Mouse (Mus musculus) fat pad, adult 2 months (tissue): ENCODE data around the gene Ifnar2.

Experiments
- DNase-seq: peaks from one replicate; pipeline ENCODE4 v3.0.0-alpha.2; 2011; ENCODE audit warnings: low read depth, low spot score; ENCODE audit errors: extremely low read depth

Ifnar2 gene

DNA sequence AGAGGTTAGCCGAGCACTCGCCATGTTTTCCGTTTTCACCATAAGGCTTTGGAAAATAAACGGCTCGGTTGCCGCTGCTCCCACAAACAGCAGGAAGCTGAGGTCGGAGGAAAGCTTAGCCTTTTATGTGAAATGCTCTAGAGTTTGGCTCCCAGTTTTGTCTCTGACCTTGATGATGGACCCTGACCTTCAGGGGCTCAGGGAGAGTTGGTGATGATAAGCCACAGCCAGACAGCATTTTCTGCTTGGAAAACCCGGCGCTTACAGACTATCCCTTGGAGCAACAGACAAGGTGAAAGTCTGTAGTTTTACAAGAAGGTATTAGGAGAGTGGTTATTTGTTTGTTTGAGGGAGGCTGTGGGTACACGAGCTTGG, 15.1 kb upstream of the Ifnar2 start:
- no peak for DNase-seq

DNA sequence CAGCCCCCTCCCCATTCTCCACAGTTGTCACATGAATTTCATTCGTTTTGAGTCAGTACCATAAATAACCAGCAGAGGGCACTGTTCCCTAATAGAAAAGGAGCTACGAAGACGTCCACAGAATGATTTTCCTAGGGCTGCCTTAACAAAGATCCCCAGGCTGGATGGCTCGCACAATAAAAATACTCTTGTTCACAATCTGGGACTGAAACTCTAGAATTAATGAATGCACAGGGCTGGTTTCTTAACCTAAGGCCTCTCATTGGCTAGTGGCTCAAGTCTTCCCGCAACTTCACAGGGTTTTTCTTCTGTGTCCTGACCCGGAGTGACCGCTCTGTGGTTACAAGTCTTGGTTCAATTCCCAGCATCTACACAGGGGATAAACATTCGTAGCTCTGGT, 14.0 kb upstream of the Ifnar2 start:
- DNase-seq = no peak

DNA sequence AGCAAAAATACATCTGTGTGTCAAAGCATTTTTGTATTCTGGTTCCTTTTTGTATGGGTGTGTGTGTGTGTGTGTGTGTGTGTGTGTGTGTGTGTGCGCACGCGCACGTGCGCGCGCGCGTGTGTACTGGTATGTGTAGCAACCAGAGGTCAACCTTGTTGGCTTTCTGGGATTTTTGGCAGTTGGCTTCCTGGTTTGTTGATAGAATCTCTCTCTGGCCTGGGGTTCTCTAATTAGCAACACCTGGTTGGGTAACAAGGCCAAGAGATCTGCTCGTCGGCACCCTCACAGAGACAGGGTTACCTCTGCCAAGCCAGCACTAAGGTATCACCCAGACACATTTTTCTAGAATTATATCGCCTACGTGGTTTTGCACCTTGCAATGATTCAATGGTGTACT, 13.1 kb upstream of the Ifnar2 start:
- DNase-seq = no peak

DNA sequence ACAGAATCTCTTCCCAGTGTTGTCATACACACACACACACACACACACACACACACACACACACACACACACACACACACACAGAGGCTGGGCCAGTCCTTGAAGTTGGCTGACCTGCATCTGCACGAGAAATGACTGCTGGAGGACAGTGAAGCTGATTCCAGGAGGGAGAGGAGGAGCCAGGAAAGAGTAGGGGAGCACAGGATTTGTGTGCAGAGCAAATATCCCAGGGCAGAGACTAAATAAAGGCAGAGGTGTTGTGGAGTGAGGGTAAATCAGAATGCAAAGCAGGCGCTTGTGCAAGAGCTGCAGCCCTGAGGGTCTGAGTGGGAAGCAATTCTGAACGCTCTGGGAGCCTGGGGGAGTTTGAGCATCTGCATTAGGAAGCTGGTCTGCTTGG, 12.4 kb upstream of the Ifnar2 start:
- no peak for DNase-seq

DNA sequence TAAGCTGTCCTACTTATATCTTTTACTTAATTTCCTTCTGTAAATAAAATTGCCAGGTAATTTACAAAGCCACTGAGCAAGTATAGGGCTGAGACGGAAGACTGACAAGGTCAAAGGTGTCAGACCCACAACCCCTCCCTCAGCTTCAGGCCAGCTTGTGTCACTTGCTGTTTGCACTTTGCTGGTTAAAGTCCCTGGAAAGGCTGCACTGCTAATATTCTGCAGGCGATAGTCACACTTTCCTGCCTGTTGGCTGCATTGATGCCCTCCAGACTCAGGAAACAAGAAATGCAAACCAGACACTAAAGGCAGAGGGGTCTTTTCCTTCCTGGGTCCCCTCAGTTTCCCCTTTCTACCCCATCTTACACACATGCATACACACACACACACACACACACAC, 10.6 kb upstream of the Ifnar2 start:
- no peak for DNase-seq

DNA sequence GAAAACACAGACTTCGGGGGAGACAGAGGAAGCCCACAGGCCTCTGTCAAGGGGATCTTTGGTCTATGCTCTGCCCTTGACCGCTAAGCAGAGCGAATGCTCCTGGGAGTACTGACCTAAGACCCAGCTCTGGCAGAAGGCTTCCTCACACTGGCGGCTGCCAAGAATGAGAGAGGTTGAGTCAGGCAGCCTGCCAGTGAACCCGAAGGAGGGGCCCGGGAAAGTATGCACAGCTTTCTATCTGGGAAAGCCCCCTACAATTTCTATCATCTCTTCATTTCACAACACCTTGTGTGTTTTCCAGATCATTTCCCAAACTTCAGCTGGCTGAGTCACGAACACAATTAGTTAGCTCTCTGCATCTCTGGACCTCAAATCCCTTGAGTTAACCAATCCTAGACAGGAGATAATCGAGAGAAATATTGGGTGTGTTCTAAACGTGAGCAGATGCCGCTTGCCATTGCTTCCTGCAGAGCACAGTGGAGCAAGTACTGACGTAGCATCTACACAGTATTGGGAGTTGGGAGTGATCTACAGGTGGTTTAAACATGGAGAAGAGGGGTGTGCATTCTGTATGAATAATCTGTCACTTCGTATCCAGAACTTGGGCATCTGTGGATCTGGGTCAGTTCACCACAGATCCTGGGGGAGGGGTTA, 9.8 kb upstream of the Ifnar2 start:
- DNase-seq = no peak

DNA sequence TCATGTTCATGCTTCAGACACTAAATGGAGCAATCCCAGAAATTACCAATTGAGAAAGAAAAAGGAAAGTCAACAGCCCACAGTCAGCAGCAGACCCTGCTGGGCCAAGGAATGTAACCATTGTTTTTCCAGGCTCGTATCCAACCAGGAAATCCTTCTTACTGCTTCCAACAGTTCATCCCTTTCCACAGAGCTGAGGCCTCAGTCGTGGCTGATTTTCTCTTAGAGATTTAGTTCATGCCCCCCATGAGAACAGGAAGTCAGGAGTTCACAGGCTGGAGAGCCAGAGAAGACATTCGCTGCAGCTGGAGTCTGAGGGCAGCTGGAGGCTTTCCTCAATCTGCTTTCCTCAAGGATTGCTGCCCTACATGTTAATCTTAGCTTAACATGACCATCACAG, 9.1 kb upstream of the Ifnar2 start:
- no peak for DNase-seq

DNA sequence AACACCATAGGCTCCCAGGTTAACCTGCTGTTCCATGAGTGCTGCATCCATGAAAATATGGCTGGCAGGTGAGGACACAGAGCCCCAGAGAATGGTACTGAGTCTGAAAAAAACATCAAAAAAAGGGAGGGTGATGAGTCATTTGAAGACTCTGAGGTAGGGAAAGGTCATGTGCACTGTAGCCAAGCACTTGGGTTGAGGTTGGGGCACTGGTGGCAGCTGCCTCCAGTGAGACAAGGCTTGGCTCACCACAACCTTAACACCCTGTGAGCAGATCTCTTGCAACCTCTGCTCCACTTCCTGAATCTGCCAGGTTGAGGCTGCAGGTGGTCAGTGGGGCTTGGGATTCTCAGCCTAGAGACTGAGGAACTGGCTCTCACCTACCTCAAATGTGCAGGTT, 6.0 kb upstream of the Ifnar2 start:
- no peak for DNase-seq

DNA sequence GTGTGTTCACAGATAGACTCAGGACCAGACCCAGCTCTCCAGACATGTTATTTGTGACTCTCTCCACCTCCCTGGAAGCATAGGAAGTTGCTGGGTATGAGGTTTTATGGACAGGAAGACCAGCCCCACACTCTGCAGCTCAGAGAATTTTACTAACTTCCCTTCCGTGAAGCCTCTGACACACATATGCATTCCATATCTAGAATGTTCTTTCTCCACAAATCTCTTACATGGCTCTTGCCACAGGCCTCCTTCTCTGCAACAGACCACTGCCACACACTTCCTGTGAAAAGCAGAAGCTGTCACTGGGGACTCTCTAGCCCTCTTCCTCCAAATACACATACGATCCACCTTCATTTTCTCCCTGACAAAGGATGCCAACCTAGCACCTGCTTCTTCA, 5.5 kb upstream of the Ifnar2 start:
- no peak for DNase-seq

DNA sequence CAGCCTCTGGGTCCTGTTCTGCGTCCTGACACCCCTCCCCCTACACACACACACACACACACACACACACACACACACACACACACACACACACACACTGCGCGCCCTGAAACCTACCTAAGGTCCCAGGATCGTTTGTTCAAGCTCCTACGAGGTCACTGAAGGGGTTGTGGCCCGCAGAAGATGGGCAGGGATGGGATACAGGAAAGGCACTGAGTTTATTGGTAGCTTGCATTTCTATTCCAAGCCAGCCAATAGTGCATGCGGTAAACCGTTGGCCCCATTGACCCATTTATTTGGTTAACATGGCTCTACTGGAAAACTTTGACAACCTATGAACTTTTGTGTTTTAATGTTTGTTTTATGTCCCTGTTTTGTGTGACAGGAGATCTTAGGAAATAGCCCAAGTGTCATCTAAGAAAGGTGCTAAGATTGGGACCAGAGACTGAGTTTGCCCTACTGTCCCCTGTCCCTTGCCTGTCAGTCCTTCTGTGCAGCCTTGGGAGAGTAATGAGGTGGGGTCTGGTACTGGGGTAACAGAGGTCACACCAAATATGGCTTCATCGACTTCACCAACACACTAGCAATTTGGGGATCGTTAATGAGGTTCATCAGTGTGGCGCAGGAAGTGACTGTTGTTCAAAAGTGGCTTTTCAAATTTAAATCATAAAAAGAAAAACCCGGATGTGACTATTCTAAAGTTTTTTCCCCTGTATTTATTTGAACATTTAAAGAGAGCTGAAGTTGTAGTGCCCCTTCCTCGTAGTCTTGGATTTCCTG, 1.1 kb downstream of the Ifnar2 start:
- no peak for DNase-seq

DNA sequence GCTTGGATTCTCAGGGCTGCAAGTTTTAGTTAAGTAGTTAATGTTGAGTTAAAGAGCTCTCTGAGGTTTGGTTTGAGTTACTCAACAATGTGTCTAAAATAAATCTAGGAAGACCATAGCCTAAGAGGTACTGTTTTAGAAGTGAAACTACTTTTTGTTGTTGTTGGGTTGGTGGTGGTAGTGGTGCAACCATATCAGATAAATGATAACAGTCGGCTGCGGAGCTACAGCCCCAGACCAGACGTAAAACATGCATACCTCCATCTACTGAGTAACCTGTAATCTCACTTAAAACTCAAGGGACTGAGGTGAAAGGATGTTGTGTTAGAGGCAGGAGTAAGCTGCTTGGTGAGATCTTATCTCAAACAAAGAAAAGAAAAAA, 1.7 kb downstream of the Ifnar2 start:
- DNase-seq = no peak

DNA sequence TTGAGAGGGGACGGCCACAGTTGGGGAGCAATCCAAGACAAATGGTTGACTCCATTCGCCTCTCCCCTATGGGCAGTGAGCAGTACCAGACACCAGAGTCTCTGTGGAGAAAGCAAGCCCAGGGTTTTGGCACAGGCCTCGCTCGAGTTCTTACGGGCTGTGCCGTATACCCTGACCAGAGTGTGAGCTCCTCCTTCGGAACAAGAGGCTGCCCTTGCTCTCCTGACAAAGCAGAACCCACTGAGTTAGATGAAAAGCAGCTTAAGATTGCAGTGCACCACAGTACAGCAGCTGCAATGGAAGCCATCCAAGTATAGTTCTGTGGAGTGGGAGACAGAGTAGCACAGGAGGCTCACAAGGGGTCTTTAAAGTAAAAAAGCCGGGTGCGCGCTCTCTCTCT, 4.1 kb downstream of the Ifnar2 start:
- DNase-seq = no peak

DNA sequence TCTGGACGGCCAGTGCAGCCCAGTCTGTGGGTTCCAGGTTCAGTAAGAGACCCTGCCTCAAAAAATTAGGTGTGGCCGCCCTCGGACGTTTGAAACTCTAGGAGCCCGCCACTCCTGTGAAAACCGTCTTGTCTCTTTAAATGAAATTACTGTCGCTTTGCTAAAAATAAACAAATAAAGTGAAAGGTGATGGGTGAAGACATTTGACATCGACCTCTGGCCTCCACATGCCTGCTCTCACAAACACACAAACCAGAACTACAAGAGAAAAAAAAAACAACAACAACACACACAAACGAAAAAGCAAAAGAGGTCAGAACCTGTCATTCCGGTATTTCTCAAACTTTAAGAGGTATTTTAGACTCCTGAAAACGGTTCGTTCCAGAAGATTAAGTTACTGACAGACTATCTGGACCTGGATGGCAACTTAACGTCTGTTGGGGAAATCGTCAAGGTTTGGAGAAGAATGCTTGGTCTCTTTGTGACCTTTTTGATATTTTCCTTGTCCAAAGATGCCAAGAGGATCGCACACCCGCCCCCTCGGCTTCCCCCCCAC, 5.9 kb downstream of the Ifnar2 start:
- no peak for DNase-seq

DNA sequence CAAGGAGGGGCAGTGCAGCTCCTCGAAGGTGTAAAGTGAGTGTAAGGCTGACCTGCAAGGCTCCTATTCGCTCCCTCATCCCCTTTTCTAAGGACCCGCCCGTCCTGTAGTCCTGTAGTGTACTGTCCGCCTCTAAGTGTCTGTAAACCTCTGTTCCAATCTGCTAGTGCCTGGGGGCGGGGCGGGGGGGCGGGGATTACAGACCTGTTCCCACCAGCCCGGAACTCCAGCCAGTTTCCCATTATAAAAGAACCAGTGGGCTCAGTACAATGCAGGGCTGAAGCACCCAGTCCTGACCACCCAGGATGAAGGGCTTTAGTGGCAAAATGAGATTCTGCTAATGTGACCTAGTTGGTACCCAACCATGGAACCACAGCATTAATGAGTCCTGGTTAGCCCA, 6.4 kb downstream of the Ifnar2 start:
- no peak for DNase-seq

DNA sequence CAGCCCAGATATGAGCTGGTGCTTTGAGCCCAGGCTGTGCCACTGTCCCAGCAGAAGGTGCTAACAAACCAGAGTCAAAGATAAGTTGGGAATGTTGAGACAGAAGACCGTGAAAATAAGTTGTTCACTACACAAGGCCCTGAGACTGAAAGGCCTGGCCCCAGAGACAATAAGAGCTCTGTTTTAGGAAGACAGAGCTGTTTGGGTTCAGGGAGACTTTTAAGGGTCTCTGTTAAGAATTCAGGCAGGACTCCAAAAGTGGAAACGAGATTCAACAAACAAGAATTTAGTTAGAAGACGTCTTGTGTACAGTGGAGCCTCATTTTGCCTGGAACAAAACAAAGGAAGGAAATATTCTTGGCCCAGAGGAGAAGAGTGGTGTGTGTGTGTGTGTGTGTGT, 6.8 kb downstream of the Ifnar2 start:
- no peak for DNase-seq

DNA sequence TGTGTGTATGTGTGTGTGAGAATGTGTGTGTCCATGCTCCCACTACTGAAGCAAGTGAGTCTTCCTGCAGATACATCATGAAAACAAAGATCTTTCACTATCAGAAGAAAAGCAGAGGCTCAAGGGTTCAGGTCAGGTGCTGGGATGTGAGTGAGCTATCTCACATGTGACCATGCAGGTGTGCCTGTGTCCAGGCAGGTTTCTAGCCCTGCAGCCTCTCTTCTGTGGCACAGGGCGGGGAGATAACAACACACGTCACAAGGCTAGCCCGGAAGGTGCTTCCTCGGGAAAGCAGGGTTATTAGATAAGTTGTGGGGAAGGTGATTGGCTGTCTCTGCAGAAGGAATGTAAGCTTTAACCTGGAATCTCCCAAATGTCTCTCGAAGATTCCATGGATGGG, 7.6 kb downstream of the Ifnar2 start:
- no peak for DNase-seq

DNA sequence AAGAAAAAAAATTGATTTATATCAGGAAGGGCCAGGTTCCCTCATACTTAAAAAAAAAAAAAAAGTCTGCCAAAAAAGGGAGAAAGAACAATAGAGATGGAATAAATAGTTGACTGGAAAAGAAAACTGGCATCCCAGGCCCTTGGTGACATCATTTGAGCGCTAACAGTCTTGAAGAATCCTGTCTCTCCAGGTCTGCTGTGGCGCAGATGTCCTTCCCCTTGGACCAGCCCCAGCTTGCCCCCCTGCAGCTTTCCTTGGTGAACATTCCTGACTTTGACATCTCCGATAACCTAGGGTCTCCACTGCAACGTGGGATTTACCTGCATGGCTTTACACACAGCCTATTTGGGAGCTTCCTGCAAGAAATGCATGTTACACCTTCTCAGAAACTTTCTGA, 9.0 kb downstream of the Ifnar2 start:
- DNase-seq = no peak

DNA sequence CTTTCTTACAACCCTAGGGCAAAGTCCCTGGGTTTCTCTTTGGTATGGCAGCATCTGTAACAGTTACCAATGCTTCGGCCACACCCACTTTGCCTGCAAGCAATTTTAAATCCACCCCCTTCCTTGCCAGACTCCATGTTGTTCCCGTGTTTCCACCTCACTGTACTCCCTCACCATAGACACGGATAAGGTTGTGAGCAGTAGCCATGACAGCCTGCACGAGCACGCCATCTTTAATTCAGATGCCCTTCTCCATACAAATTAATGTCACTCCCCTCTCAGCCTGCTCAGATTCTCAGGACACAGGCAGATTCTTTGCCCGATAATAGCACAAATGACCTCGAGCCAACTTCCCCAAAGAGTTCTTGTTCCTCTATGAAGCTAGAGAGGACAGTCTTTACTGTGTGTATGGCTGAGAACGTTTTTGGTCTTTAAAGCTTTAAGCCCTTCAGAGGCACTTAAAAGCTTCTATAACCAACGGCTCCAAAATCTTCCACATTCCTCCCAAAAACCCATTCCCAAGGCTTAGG, 9.7 kb downstream of the Ifnar2 start:
- no peak for DNase-seq

DNA sequence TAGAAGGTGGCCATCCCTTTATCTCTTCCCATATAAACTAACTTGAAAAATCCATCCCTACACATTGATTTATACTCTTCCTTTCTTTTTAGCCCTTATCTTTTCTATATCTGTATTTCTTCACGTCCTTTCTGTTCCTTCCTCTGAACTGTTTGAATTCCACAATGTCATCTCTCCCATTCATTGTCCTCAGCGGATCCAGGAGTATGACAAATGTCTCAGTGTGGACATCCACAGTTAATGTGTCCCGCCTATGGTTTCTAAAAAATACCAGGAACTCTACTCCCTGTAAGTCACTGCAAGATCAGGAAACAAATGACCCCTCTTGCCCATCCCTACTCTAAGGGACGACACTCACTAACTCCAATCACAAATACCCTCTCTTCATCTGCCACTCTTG, 11.6 kb downstream of the Ifnar2 start:
- DNase-seq = no peak

DNA sequence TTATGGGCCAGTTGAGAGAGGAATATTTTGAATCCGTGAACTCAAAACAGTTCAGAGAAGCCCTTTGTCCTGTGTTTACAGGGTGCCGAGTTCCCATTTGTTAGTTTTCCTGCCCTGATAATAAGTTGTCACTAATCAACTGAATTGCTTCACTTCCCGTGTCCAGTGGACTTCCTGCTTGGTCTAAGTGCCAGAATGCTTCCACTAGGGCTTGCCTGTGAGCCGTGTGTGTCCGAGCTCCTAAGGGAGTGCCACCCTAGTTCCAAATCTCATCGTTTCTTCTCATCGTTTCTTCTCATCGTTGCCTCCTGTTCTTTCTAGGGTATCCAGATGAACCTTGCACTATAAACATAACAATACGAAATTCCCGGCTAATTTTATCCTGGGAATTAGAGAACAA, 13.0 kb downstream of the Ifnar2 start:
- no peak for DNase-seq

DNA sequence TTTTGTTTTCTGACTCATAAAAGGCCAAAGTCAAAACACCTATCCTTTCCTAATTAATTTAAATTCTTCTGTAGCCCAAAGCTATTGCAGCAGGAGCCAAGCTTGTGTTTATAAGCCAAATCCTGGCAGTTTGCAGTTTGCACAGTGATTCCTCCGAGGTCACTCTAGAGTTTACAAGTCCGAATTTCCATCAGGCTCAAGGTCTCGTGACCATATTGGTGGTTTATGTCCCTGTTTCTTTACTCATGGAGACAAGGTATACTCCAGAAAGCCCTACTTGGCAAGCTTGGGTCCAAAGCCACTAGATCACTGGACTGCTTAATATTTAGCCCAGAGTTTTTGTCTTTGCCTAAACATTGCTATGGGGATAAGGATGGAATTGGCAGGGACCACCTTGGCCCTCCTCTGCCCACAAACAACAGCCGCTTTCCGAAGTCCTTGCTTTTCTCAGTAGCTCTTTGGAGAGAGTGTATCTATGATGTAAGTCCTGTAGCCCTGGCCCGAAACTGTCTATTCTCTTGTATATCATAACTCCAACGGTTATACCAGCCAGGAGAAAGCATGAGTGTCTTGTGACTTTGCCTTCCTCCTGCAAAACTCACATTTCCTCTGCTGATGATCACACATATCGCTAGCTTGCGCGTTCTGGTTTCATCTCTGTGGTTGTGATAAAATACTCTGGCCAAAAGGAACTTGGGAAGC, 14.0 kb downstream of the Ifnar2 start:
- DNase-seq = no peak

DNA sequence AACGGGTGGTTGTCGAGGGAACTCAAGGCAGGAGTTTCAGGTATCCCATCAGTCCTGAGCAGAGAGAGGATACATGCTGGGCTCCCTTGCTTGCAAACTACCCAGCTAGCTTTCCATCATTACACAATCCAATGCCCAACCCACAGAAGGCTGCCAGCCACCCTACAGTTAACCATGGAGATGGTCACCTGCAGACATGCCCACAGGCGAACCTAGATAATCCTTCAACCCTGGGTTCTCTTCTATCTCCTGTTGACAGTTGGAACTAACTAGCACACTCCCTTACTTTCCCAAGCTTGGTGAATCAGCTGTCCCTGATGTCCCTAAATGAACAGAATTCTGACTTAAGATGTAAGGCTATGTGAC, 14.5 kb downstream of the Ifnar2 start:
- no peak for DNase-seq
